Mouse (Mus musculus) embryo, embryonic 10.5 days (tissue): ENCODE measurements at regions not wholly inside any gene's neighbourhood (a gene's known extent, or its start where the extent isn't known, plus 50 kb on each side); places are given as distances from the start of the nearest gene placed in this dataset.
"Not testable (repeated sequence)": the region's sequence is repeated elsewhere in the genome, so short reads cannot be mapped to it uniquely, and the experiment has no call there.

Experiments used
- DNase-seq: peaks from one replicate; pipeline ENCODE4 v3.0.0-alpha.2; 2015; ENCODE audit warnings: low spot score

GRCm38 (mm10) chr12:74825664-74826063 lies 351.5 kb downstream of the Kcnh5 start:
- peak; percentile 3 for DNase-seq

DNA sequence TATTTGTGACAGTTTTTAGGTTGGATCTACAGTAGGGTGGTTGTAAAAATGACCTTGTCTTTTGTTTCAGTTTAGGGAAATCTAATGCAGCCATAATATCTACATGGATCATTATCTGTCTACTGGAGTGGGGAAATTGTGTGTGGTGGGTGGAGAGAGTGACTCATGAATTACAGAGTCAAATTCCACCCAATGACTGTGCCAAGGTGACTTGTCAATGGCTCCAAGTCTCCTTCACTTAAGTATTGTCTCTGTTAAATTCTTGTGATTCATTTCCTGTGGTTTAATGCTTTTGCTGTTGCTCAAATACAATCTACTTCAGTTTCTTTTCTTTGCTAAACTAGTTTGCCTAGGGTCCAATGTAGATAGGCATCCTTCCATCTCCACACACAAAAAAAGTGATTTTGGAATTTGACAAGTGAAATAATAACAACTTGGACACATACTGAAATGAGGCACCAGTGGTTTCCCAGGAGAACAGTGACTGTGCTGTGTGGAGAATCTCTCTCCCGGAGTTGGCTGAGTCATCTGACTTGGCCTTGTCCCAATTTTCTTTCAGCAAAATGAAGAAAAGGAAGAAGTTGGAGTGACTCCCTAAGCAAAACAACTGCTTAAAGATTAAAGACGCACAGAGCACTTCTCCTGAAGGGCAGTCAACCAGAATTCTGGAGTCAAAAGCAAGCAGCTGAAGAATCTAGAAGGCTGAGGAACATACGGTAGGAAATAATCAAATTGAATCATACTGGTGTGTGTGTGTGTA lies 352.2 kb downstream of the Kcnh5 start:
- DNase-seq: no peak

- not testable (repeated sequence) for DNase-seq
Measured at GRCm38 (mm10) chr12:74816181-74816580, 361.0 kb downstream of the Kcnh5 start.

DNA sequence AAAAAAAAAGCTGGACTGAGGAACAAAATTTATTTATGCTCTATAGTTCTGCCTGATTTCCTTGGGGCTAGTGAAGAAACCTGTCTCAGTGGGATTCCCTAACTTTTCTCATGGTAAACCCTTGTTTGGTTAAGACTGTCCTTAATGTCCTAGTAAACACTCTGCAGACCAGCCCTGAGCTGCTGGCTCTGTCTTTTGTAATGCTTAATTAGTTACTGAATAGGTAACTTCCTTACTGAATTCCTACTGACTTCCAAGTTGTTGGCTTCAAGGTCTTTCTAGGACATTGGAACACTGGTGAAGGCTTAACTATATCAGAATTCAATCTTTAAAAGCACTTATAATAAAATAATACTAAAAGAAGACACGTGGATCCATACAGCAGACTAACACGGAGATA lies 368.6 kb downstream of the Kcnh5 start:
- DNase-seq: not testable (repeated sequence)

GRCm38 (mm10) chr12:74807926-74808325 lies 369.2 kb downstream of the Kcnh5 start:
- not testable (repeated sequence) for DNase-seq

DNA sequence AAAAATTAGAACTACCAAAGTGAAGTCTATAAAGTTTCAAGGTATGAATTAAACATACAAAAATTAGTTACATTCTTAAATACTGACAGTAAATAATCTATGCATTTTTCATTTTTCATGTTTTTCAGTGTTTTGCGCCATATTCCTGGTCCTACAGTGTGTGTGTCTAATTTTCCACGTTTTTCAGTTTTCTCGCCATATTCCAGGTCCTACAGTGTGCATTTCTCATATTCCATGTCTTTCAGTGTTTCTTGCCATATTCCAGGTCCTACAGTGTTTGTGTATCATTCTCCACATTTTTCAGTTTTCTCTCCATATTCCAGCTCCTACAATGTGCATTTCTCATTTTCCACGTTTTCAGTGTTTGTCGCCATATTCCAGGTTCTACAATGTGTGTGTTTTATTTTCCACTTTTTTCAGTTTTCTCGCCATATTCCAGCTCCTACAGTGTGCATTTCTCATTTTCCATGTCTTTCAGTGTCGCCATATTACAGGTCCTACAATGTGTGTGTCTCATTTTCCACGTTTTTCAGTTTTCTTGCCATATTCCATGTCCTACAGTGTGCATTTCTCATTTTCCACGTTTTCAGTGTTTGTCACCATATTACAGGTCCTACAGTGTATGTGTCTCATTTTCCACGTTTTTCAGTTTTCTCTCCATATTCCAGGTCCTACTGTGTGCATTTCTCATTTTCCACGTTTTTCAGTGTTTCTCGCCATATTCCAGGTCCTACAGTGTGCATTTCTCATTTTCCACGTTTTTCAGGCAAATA lies 373.2 kb downstream of the Kcnh5 start:
- peak; percentile 8 for DNase-seq

- DNase-seq: no peak
Measured at GRCm38 (mm10) chr12:74792036-74792435, 385.1 kb downstream of the Kcnh5 start.

GRCm38 (mm10) chr12:74762284-74762683 lies 414.8 kb downstream of the Kcnh5 start:
- no peak for DNase-seq

GRCm38 (mm10) chr12:74745051-74745450 lies 428.9 kb upstream of the Gm11042 start:
- DNase-seq: no peak

DNA sequence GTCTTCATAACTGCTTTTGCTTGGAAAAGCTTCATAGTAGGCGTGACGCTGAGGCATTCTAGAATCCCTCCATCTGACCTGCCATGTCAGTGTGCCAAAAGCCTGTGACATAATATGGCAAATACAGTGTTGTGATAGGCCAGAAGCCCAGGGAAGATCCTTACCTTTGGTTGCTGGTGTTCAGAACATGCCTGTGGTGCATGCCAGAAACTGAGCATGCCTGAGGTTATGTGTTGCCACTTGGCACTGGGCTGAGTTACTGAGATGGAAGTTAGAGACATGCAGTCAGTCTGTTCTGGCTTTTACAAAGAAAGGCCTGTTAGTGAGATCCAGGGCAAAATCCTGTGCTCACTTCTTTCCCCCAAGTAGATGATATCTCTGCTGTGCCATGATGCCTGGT lies 412.7 kb upstream of the Gm11042 start:
- DNase-seq: no peak

GRCm38 (mm10) chr12:74679149-74679548 lies 363.0 kb upstream of the Gm11042 start:
- no peak for DNase-seq

DNA sequence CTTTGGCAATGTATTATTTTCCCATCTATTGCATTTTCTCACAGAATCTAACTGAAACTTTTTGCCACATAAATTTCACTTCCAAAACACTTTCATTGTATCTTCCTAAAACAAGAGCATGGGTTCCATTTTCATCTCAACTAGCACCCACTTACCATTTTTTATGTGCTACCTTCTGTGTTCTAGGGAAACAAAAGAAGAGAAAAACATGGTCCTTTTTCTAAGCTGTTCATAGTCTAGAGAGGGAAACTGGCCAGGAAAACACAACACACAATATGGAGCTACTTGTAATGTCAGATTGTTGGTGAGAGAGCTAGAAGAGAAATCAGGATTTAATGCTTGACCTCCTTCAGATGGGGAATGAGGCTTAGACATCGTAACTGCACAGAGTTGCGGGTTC lies 361.6 kb upstream of the Gm11042 start:
- no peak for DNase-seq

GRCm38 (mm10) chr12:74658406-74658805 lies 342.2 kb upstream of the Gm11042 start:
- no peak for DNase-seq

GRCm38 (mm10) chr12:74657036-74657648 lies 340.9 kb upstream of the Gm11042 start:
- DNase-seq: no peak

DNA sequence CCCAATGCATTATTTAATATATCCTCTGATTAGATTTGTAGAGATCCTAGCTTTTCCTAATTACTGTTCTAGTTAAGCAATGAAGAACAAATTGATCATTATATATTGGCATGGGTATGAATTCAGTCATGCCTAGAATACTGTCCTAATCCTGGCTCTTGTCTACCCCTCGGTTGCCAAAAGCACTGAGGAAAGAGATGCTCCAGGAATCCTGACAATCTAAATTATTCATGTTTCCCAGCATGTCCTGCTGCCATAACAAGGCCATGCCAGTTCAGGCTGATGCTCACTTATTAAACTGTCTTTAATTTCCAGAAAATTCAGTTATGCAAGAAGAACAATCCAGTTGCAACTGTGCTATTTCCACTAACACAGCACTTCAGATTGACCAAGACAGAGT lies 335.1 kb upstream of the Gm11042 start:
- no peak for DNase-seq

DNA sequence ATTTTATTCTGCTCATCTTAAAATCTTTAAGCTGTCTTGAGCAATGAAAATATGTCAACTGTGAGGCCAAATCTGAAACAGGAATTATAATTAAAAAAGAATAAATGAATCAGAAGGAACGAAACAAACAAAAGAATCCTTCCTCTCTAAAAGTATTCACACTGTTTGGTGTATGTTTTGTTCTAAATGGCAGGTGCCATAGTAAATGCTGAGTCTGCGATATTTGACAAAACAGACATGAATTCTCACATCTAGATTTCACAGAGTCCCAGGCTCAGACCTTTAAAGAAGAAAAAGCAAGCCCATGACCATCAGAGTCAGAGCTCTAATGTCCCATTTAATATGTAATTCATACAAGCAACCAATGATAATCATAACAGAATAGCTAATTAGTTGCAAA lies 316.6 kb upstream of the Gm11042 start:
- no peak for DNase-seq

DNA sequence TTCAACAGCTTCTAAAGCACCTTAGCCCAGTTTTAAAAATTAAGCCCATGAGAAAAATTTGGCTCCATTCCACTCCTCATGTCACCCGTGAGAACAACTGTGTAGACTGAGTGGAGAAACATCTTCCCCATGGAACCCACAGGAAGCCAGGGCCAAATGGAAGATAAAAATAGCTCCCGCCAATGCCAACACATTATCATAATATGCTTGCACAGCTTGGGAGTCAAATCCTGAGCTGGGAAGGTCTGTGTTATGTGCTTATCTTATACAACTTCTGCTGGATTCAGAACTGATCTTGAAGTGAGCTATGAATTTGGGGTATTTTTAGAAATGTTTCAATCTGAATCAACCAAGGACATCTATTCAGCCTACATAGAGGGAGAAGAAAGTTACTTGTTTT lies 279.0 kb upstream of the Gm11042 start:
- DNase-seq: no peak

DNA sequence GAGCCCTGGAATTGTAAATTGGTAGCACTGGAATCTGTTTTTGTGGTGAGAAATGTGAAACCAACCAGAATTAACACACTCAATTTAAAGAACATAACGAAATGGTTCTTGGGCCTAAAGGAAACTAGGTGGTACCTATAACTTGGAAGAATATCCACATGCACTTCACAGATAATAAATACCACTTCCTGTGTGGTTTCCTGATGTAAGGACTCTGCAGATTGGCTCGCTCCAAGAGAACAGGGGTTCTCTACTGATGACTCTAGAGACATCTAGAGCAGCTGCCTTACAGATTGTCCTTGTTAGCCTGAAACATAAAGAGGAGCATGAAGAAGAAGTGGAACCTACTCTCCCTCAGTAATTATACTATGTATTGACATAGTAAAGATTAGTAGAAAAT lies 238.4 kb upstream of the Gm11042 start:
- no peak for DNase-seq

- DNase-seq: no peak
Measured at GRCm38 (mm10) chr12:74544172-74544571, 228.0 kb upstream of the Gm11042 start.

- DNase-seq: no peak
Measured at GRCm38 (mm10) chr12:74534882-74535281, 218.7 kb upstream of the Gm11042 start.

DNA sequence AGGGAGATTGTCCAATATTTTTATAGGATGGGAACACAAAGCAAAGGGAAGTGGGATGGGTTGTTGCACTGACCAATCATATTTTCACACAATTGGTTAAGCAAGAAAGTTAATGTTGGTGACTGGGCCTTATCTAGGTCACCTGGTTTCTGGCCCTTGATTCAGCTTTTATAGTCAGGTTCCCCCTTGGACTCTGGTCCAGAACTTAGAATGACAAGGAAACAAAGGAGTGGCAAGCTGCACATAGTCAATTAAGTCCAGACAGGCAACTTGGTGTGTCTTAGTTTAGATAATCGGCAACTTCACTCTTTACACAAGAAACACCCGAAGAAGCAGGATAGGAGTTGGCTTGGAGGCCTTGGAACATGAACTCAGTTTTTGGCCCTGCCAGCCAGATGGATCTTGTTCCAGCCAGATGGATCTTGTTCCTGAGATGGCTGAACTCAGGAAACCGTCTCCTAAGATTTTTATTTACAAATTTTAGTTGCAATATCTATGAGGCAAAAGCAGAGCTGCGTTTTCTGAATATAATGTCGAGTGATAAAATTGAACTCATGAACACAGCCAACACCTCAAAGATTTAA lies 212.9 kb upstream of the Gm11042 start:
- DNase-seq: no peak

DNA sequence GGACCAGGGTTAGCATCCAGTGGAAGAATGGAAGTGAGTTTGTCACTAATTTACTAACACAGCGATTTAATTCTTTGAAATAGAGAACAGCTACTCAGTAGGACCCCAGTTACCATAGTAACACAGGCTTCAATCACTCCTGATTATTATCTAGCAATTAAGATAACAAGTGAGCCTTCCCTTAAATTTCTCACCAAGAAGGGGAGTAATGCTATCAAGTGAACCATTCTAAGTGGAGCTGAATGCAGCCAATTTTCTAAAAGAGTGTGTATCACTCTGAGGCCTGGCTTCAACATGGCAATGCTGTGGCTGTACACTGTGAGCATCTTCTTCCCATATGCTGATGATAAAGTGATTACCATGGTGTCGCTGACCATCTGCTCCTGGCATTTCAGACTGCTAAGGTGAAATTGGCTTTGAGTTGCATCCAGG lies 211.0 kb upstream of the Gm11042 start:
- peak; percentile 1 for DNase-seq

DNA sequence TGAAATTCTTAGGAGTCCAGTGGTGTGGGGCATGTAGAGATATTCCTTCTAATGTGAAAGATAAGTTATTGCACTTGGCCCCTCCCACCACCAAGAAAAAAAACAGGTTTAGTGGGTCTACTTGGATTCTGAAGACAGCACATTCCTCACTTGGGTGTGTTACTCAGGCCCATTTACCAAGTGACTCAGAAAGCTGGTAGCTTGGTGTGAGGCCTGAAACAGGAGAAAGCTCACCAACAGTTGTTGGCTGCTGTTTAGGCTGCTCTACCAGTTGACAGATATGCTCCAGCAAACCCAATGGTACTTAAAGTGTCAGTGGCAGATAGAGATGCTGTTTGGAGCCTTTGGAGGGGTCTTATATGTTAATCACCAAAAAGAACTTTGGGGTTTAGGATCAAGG lies 207.8 kb upstream of the Gm11042 start:
- no peak for DNase-seq
